Mouse (Mus musculus) brain, adult 10 weeks (tissue): ENCODE results near the gene Olfr659. TPM values are rescaled to one million over a fixed set of nuclear protein-coding genes. Genes with fewer than 3 reads are reported as not detected.

Source experiments
- polyA plus RNA-seq: library from polyadenylated mRNA; stranded (reverse); fragments of 350-450 nt; fragmentation: Illumina TruSeq; extraction: RNeasy Lipid Tissue Mini Kit (QIAGEN cat#74804); gene quantifications from one replicate; pipeline ENCODE4 v1.2.3, GENCODE M21; 2015; ENCODE audit warnings: low read depth, low replicate concordance

Olfr659 gene
- not detected for polyA plus RNA-seq

DNA sequence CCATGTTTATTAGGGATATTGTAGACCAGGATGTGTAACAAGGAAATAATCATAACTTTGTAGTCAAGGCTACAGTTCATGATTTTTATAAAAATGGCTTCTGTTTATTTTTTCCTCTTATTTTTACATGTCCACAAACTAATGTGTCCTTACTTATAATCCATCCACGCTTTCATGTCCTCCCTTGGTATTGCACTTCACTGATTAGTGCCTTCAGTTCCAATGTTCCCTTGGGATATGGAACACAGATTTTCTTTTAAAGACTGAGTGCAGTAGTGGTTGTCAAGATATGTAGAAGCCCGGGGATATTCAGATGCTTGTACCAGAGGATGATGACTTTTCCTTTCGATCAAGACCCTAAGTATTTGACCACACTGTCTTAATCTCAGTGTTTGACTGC lies at the start of gene Olfr659:
Gene Olfr659, plus strand, starts transcription at position 301 of the 400 bp plus-strand sequence.

DNA sequence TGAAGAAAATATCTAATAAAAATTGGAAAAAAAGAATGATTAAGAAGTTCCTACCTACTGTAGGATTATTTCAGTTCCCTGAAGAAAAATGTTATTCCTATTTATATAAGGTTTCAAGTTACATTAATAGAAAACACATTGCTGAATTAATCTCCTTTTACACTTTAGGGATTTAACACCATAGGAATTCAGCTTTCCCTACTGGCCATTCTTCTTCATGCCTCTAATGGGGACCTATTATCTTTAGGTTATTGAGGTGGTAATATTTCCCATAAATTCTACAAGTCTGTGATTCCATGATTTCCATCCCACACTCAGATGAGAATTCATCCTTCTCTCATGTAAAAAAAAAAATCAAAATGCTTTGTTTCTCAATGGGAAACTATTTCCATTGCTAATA lies 42.1 kb upstream of the Olfr659 start, which contains the start of gene Olfr657:
Gene Olfr657, plus strand, starts transcription at position 301 of the 400 bp plus-strand sequence.

DNA sequence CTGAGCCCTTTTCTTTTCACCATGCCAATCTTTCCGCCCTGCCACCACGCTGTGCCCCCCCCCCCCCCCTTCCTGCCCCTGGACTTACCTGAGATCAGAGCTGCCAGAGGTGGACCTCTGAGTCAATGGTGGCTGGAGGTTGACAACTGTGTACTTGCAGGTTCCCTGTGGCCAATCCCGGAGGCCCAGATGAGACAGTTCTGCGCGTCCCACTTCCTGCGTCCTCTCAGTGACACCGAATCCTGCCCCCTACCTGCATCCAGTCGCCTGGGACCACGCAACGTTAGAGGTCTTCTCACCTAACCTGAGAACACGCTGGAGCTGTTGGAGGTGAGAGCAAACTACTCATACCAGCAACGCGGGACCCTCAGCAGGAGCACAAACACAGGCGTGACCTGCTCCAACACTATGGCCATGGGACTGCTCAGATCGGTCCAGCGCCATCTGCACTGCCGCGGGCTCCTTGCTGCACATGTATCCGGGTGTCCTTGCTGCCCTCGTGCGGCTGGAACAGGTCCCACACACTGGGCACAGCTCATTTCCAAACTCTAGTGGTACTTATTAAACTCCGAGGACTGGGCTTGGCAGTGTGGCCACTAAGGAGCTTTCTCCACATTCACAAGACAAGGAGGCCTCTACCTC lies 19.6 kb upstream of the Olfr659 start, which contains the start of gene Olfr658:
Gene Olfr658, minus strand, starts transcription at position 465 of the 642 bp plus-strand sequence.

DNA sequence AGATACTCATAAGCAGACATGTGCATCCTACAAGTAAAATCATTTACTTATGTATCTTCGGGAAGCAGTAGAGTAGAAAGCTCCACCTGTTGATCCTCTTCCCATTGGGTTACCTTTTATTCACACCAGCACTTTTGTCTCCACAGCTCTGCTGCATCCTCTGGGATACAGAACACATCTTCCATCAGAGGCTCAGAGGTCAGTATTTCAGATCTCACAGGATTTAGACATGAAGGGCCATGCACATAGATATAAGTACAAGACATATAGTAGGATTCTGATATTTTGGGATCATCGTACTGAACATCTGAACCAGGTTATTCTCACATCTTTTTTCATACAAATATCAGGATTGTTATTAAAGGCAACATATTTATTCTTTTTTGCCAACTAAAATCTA lies 19.6 kb downstream of the Olfr659 start, which contains the start of gene Olfr661:
Gene Olfr661, plus strand, starts transcription at position 301 of the 400 bp plus-strand sequence.

Other genes with a start within 250 kb of the Olfr659 start
- gene Trim30a, start 201.6 kb upstream of the Olfr659 start, polyA plus RNA-seq, result 1.9 TPM
- gene Trim30d, start 158.9 kb upstream of the Olfr659 start, polyA plus RNA-seq, result 1.5 TPM
- gene Olfr651, start 116.6 kb upstream of the Olfr659 start, polyA plus RNA-seq, result not detected
- gene Olfr652, start 105.9 kb upstream of the Olfr659 start, polyA plus RNA-seq, result not detected
- not detected for gene Olfr653, start 89.4 kb upstream of the Olfr659 start, polyA plus RNA-seq
- not detected for gene Olfr654, start 79.7 kb upstream of the Olfr659 start, polyA plus RNA-seq
- gene Olfr655, start 65.0 kb upstream of the Olfr659 start, polyA plus RNA-seq, result not detected
- not detected for gene Olfr656, start 52.8 kb upstream of the Olfr659 start, polyA plus RNA-seq
- not detected for gene Olfr657, start 42.0 kb upstream of the Olfr659 start, polyA plus RNA-seq
- 0.19 TPM for gene Olfr658, start 19.4 kb upstream of the Olfr659 start, polyA plus RNA-seq
- gene Olfr661, start 19.7 kb downstream of the Olfr659 start, polyA plus RNA-seq, result not detected
- gene Usp17le, start 110.7 kb downstream of the Olfr659 start, polyA plus RNA-seq, result not detected
- gene Usp17lb, start 175.8 kb downstream of the Olfr659 start, polyA plus RNA-seq, result not detected
- not detected for gene Usp17la, start 190.3 kb downstream of the Olfr659 start, polyA plus RNA-seq
- gene Olfr665, start 211.3 kb downstream of the Olfr659 start, polyA plus RNA-seq, result not detected
- gene Olfr666, start 229.2 kb downstream of the Olfr659 start, polyA plus RNA-seq, result not detected